Mouse (Mus musculus) intestine, postnatal 0 days (tissue): ENCODE results near the gene Olfr56. TPM values are rescaled to one million over a fixed set of nuclear protein-coding genes. Genes with fewer than 3 reads are reported as not detected.
"Not testable (repeated sequence)": the region's sequence is repeated elsewhere in the genome, so short reads cannot be mapped to it uniquely, and the experiment has no call there.

Experiments
- ATAC-seq: fragments of 200-750 bp; cut with Nextera tagmentation; 2 replicates; pipeline ENCODE4 v1.8.0; 2017; ENCODE audit warnings: mild to moderate bottlenecking, moderate TSS enrichment, moderate library complexity
- H3K27ac ChIP-seq: fragments of 300-500 bp; sonication (generic); 2 replicates; pipeline ENCODE4 v1.5.1; 2014; ENCODE audit warnings: mild to moderate bottlenecking, low read depth, low read length, moderate library complexity
- H3K27me3 ChIP-seq: fragments of 300-500 bp; sonication (generic); replicated peaks from 2 replicates; pipeline ENCODE4 v1.6.1; 2014; ENCODE audit warnings: low read length, mixed read lengths; ENCODE audit not compliant: control insufficient read depth, insufficient read depth
- H3K36me3 ChIP-seq: fragments of 300-500 bp; sonication (generic); 2 replicates; pipeline ENCODE4 v1.6.1; 2014; ENCODE audit warnings: mild to moderate bottlenecking, moderate library complexity; ENCODE audit not compliant: control insufficient read depth, insufficient read depth
- H3K4me1 ChIP-seq: fragments of 300-500 bp; sonication (generic); replicated peaks from 2 replicates; pipeline ENCODE4 v1.6.1; 2014; ENCODE audit warnings: antibody characterized with exemption, low read length, mixed read lengths; ENCODE audit not compliant: control insufficient read depth, insufficient read depth
- H3K4me2 ChIP-seq: fragments of 300-500 bp; sonication (generic); replicated peaks from 2 replicates; pipeline ENCODE4 v1.6.1; 2014; ENCODE audit warnings: low read depth, mild to moderate bottlenecking, moderate library complexity
- H3K4me3 ChIP-seq: fragments of 300-500 bp; sonication (generic); 2 replicates; pipeline ENCODE4 v1.5.1; 2014; ENCODE audit warnings: low read depth, low read length
- H3K9ac ChIP-seq: fragments of 300-500 bp; sonication (generic); 2 replicates; pipeline ENCODE4 v1.6.1; 2014; ENCODE audit warnings: mild to moderate bottlenecking, low read depth, low read length
- H3K9me3 ChIP-seq: fragments of 300-500 bp; sonication (generic); 2 replicates; pipeline ENCODE4 v1.6.1; 2016; ENCODE audit warnings: mixed run types; ENCODE audit not compliant: control insufficient read depth
- WGBS: fragments of 180-500 bp; shearing (Covaris S2); extraction: QIAGEN DNeasy Blood & Tissue Kit; methylation state at CpG from one replicate; pipeline ENCODE4 v1.1.7; 2014; 5-methylcytosine and 5-hydroxymethylcytosine counted together
- polyA plus RNA-seq: library from polyadenylated mRNA; unstranded; fragments of >200 nt; fragmentation: Nextera tagmentation; extraction: Ambion mirVana; gene quantifications from 2 replicates; pipeline ENCODE4 v1.2.1, GENCODE M21; 2015

Olfr56 gene
- polyA plus RNA-seq, 1 experiment from 2014 or later: 0.30 TPM

DNA sequence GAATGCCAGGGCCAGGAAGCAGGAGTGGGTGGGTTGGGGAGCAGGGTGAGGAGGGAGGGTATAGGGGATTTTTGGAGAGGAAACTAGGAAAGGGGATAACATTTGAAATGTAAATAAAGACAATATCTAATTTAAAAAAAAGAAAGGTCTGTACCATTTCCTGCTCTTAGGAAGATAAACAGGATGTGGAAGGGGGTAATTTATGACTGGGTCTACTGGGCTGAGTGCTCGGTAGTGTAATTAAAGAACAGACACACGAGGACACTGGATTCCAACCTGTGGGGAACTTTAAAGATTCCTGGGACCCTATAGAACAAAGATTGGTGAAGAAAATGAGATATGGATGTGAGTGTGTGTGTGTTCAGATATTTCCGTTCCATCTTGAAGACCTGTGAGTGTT lies 4.2 kb downstream of the Olfr56 start:
- H3K27me3 ChIP-seq, H3K9ac ChIP-seq, ATAC-seq, H3K4me3 ChIP-seq, H3K9me3 ChIP-seq, H3K36me3 ChIP-seq, H3K27ac ChIP-seq, H3K4me1 ChIP-seq, H3K4me2 ChIP-seq: not testable (repeated sequence)
- WGBS: no CpG with 5 or more reads among the region's 3 CpGs

- WGBS: 74% methylated on average over 2 of the region's 3 CpGs
- H3K36me3 ChIP-seq, H3K27ac ChIP-seq, H3K4me2 ChIP-seq, ATAC-seq, H3K4me1 ChIP-seq, H3K9ac ChIP-seq, H3K9me3 ChIP-seq, H3K27me3 ChIP-seq, H3K4me3 ChIP-seq: not testable (repeated sequence)
Measured at GRCm38 (mm10) chr11:48988219-48988618, 9.5 kb downstream of the Olfr56 start.

GRCm38 (mm10) chr11:48989981-48990380 lies 11.3 kb downstream of the Olfr56 start:
- H3K4me1 ChIP-seq, H3K4me3 ChIP-seq, H3K9me3 ChIP-seq, H3K4me2 ChIP-seq, ATAC-seq, H3K9ac ChIP-seq, H3K27ac ChIP-seq, H3K36me3 ChIP-seq, H3K27me3 ChIP-seq: not testable (repeated sequence)
- 74% methylated on average over 1 of the region's 2 CpGs for WGBS

DNA sequence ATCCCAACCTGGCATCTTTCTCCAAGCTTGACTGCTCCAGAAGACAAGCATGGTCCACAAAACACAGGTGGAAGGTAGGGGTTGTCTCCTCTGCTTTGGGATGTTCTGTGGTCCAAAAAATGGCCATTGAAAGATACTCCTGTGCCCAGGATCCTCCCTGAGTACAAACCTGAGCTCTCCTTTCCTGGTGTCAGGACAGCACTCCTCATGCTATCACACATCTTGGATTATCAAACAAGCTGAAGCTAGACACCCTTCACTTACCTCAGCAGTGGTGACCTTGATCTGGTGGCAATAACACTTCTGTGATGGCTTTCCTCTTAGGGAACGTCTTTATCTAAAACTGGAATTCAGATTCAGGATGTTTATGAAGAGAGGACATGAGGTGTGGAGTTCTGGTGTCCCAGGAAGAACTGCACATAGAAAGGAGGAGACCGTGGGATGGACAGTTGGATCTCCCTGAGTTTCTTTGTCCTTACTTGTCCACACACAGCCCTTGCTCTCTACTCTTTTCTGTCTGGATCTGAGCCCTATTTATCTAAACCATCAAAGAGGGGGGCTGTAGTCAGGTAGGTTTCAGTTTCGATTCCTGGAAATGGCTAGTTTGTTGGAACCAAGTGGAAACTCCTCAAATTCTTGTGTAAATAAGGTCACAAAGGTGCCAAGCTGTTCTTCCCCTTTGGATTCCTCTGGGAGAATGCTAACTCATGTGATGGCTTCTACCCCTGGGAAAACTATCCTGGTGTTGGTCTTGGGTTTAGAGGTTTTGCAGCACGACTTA lies 13.2 kb downstream of the Olfr56 start, which contains the start of gene Gm12185:
Gene Gm12185 (minus strand): TSS at position 487 of the 781 bp plus-strand sequence.
- WGBS: 45% methylated on average over 4 of the region's 4 CpGs
- H3K36me3 ChIP-seq, H3K4me3 ChIP-seq, ATAC-seq, H3K27me3 ChIP-seq, H3K4me2 ChIP-seq, H3K4me1 ChIP-seq, H3K27ac ChIP-seq, H3K9ac ChIP-seq, H3K9me3 ChIP-seq: not testable (repeated sequence)

DNA sequence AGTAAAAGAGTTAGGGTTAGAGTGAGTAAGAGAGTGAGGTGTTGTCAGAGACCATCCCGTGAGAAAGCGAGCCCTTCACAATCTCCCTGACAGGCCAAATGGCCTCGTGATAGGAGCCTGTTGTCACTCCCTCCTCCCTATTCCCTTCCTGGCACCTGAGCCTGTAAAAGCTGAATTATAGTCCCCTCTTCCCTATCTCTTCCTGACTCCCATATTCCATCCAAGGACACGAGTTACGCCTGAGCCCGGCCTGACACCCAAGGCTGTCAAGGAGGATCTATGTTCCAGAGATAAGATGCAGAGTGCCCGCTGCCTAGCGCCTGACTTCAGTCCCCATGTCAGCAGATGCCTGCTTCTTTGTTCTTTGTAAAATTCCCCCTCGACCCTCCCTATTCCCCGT lies 14.6 kb downstream of the Olfr56 start:
- H3K9me3 ChIP-seq, H3K27me3 ChIP-seq, H3K4me1 ChIP-seq, H3K36me3 ChIP-seq, H3K27ac ChIP-seq, H3K4me3 ChIP-seq, H3K4me2 ChIP-seq, ATAC-seq, H3K9ac ChIP-seq: not testable (repeated sequence)
- 34% methylated on average over 10 of the region's 10 CpGs for WGBS

GRCm38 (mm10) chr11:48994018-48994417 lies 15.3 kb downstream of the Olfr56 start, which contains the start of gene Tgtp1:
TSS of gene Tgtp1 (minus strand) at chr11:48994172.
- not testable (repeated sequence) for ATAC-seq

GRCm38 (mm10) chr11:49000411-49000810 lies 21.7 kb downstream of the Olfr56 start:
- H3K4me3 ChIP-seq, H3K4me2 ChIP-seq, ATAC-seq, H3K4me1 ChIP-seq, H3K36me3 ChIP-seq, H3K27ac ChIP-seq, H3K9me3 ChIP-seq, H3K27me3 ChIP-seq, H3K9ac ChIP-seq: not testable (repeated sequence)
- 67% methylated on average over 1 of the region's 1 CpGs for WGBS

More at GRCm38 (mm10) chr11:48994018-48994417, 15.3 kb downstream of the Olfr56 start, which contains the start of gene Tgtp1:
- H3K36me3 ChIP-seq, H3K4me2 ChIP-seq, H3K27me3 ChIP-seq, H3K4me3 ChIP-seq, H3K9me3 ChIP-seq, H3K4me1 ChIP-seq, H3K9ac ChIP-seq, H3K27ac ChIP-seq: not testable (repeated sequence)
- 30% methylated on average over 2 of the region's 2 CpGs for WGBS

DNA sequence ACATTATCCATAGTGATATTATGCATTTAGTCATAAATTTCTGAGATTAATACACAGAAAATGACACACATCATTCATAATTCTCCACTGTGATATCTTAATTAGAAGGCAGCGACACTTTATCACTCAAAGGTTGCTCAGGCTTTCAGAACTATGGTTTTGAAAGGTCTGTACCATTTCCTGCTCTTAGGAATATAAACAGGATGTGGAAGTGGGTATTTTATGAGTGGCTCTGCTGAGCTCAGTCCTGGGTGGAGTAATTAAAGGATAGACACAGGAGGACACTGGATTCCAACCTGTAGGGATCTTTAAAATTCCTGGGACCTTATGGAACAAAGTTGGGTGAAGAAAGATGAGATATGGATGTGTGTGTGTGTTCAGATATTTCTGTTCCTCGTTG lies 27.6 kb downstream of the Olfr56 start:
- H3K4me1 ChIP-seq, H3K9ac ChIP-seq, H3K27me3 ChIP-seq, H3K27ac ChIP-seq, H3K9me3 ChIP-seq, ATAC-seq, H3K4me3 ChIP-seq, H3K4me2 ChIP-seq, H3K36me3 ChIP-seq: not testable (repeated sequence)
- 59% methylated on average over 2 of the region's 2 CpGs for WGBS

GRCm38 (mm10) chr11:49006785-49007184 lies 28.1 kb downstream of the Olfr56 start:
- H3K9ac ChIP-seq, H3K9me3 ChIP-seq, H3K4me2 ChIP-seq, H3K4me1 ChIP-seq, H3K27ac ChIP-seq, H3K36me3 ChIP-seq, H3K4me3 ChIP-seq, ATAC-seq, H3K27me3 ChIP-seq: not testable (repeated sequence)
- 20% methylated on average over 1 of the region's 1 CpGs for WGBS
